Mouse (Mus musculus) urinary bladder, postnatal 25 days (tissue): ENCODE results near the gene Olfr1257.
"Not testable (repeated sequence)": the region's sequence is repeated elsewhere in the genome, so short reads cannot be mapped to it uniquely, and the experiment has no call there.

Source experiments
- DNase-seq: peaks from one replicate; pipeline ENCODE4 v3.0.0; 2022; ENCODE audit warnings: low spot score

The Olfr1257 gene

DNA sequence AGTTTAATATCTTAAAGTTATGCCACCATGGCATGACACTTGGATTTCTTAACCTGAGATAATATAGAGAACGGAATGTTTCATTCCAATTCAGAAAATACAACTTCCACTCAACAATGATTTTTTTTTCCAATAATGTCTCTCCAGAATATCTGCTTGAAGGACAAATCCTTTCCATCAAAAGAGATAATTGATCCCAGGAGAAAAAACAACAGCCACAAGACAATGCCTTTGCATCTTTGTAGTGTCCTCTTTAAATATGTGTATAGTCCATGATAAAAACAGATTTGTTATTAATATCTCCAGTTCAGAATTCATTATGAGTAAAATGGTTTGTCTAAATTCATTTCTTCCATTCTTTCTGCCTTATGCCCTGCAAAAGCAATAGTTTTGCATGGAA lies at the start of gene Olfr1257:
Gene Olfr1257, plus strand, starts transcription at position 301 of the 400 bp plus-strand sequence.
- no peak for DNase-seq

DNA sequence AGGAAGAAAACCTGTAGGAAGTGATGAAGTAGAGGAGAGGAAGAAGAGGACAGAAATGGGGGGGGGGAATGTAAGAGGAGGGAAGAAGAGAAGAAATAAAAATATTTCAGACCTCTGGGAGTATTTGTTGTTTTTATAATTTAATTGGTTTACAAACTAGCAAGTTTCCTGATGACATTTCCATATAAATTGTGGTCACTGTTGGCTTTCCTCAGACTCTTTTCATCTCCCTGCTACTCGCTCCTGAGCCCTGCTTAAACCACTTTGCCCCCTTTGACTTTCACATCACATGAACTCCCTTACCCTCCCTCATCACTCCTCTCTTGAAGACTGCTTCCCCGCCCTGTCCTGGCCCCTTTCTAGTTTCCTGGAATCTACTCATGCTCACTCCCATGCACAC lies 36.8 kb upstream of the Olfr1257 start, which contains the start of gene Olfr1256:
Gene Olfr1256, minus strand, starts transcription at position 101 of the 400 bp plus-strand sequence.
- DNase-seq = no peak

DNA sequence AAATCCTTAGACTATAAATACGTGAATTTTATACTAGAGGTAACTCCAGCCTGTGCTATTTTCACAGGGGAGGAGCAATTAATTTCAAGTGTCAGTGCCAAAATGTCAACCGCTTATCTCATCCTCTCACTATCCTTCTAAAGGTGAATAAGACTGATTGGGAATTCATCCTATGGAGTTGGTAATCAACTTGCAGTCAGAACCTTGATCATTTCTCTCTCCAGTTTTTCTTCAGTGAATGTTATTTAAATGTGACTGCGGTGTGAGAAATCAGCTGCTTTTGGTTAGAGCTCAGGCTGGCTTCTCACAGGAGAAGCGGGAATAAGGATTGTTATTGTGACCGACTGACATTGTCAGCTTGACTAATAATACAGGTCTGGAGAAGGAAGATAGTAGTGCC lies 30.1 kb upstream of the Olfr1257 start, which contains the start of gene Olfr48:
Gene Olfr48, minus strand, starts transcription at position 101 of the 400 bp plus-strand sequence.
- DNase-seq = no peak

DNA sequence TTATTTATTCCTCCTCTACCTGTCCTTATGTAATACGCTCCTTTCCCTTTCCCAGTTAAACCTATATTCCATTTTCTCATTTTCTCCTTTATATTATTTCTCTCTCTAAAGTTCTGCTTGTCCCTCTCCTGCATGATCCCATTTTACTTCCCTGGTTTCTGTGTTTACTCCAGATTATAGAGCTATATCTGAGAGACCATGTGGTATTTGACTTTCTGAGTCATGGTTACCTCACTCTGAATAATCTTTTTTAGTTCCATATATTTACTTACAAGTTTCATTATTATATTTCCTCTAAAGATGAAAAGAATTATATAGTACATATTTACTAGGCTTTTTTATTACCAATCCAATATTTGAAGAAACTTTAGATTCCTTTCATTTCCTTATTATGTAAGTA lies 29.0 kb upstream of the Olfr1257 start:
- DNase-seq = no peak

DNA sequence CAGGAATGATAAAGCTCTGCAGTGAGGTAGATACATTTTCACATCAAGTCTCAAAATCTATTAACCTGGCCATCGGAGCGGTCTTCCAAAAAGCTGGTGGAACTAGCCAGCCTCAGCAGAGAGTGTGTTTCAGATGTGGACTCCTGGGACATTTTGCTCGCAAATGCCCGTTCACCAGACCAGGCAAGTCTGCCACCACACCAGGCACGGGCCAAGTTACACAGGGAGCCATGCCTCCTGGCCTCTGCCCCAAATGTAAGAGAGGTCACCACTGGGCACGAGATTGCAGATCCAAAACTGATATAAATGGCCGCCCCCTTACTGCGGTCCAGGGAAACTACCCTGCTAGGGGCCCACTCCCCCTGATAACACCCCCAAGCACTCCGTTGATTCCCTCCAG lies 34.4 kb downstream of the Olfr1257 start:
- not testable (repeated sequence) for DNase-seq

DNA sequence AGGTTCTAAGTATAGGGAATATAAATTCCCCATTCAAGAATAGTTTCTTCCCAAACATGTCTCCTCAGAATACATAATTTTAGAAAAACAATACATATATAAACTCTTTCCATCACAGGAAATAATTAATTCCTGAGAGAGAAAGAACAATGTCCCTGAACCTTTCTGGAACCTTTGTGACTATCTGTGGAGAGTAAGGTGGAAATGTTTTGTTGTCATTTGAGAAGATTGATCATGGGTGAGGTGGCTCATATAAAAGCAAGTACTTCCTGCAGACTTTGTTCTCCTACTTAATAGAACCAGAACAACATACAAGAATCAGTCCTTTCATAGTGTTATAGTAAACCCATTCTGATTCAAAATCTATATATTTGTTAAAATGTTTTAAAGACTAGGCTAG lies 48.8 kb downstream of the Olfr1257 start, which contains the start of gene Olfr1258:
Gene Olfr1258, plus strand, starts transcription at position 301 of the 400 bp plus-strand sequence.
- no peak for DNase-seq
